Mouse (Mus musculus): ENCODE results near the gene Klhl36.

DNA sequence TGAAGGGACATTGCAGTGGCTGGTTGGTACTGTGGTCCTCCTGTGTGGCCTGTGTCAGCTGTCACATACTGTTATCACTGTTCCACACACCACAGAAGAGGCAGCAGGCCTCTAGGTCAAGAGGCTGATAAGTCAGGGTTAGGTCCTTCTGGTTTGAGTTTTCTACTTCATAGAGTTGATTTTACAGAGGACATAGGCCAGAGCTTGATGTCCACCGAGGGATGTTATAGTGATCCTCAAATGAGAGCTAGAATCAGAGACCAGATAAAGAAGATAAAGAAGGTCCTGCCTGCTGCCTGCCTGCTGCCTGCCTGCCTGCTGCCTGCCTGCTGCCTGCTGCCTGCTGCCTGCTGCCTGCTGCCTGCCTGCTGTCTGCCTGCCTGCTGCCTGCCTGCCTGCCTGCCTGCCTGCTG lies 56.1 kb downstream of the Klhl36 start:
- no peak for TF ChIP-seq POLR2A (IDR thresholded peaks at IDR 0.05; ENCODE audit: control insufficient read depth, low read depth, low read length)
- no peak for TF ChIP-seq CTCF (IDR thresholded peaks at IDR 0.05; ENCODE audit: control insufficient read depth, insufficient read depth, insufficient replicate concordance, low read depth, low read length)

Data from testis, adult 2 months (tissue).